Mouse (Mus musculus): ENCODE measurements around the gene Fyb. TPM values are rescaled to one million over a fixed set of nuclear protein-coding genes. Genes with fewer than 3 reads are reported as not detected.

The Fyb gene
- 4.2 and 4.4 TPM in 2 replicates for polyA plus RNA-seq (2015; fragmentation: Nextera tagmentation; extraction: Ambion mirVana)

- Histone ChIP-seq H3K36me3 (no peaks in the 10 kb centered on the region), H3K4me3 (replicated peaks) (no peak within 1 kb of the TSS), H3K27me3 (no peaks in the 10 kb centered on the region), H3K27ac (no peak within 1 kb of the TSS), H3K4me1 (no peaks in the 10 kb centered on the region), H3K9me3 (replicated peaks) (no peaks in the 10 kb centered on the region), H3K9ac (no peak within 1 kb of the TSS), H3K4me2 (no peak within 1 kb of the TSS)
- ATAC-seq (replicated peaks; ENCODE audit: low FRiP score): no peak
- WGBS: 79% methylated on average over 8 of the region's 8 CpGs
These were observed at the start of gene Fyb for GRCm38 (mm10) chr15:6522653-6523167. Gene Fyb (plus strand): TSS chr15:6522853.

GRCm38 (mm10) chr15:6483561-6483960, 39.1 kb upstream of the Fyb start:
- Histone ChIP-seq H3K9me3 (replicated peaks) (no peaks in the 10 kb centered on the region), H3K4me3 (replicated peaks) (no peak overlapping the region), H3K4me2 (no peak overlapping the region), H3K4me1 (no peaks in the 10 kb centered on the region), H3K36me3 (no peaks in the 10 kb centered on the region), H3K9ac (no peak overlapping the region), H3K27me3 (no peaks in the 10 kb centered on the region), H3K27ac (no peak overlapping the region)
- 81% methylated on average over 3 of the region's 3 CpGs for WGBS
- no peak for ATAC-seq (replicated peaks; ENCODE audit: low FRiP score)

- no peak overlapping the region for H3K27ac ChIP-seq
- no peaks in the 10 kb centered on the region for H3K4me1 ChIP-seq
- H3K27me3 ChIP-seq: no peaks in the 10 kb centered on the region
- ATAC-seq (replicated peaks; ENCODE audit: low FRiP score): no peak
- H3K4me3 ChIP-seq (replicated peaks): no peak overlapping the region
- H3K9ac ChIP-seq: no peak overlapping the region
- H3K4me2 ChIP-seq: no peak overlapping the region
- H3K9me3 ChIP-seq (replicated peaks): no peaks in the 10 kb centered on the region
- no peaks in the 10 kb centered on the region for H3K36me3 ChIP-seq
- WGBS: 94% methylated on average over 2 of the region's 2 CpGs
These were observed 30.3 kb upstream of the Fyb start for GRCm38 (mm10) chr15:6492386-6492785.

GRCm38 (mm10) chr15:6498396-6499070, 24.1 kb upstream of the Fyb start:
- H3K36me3 ChIP-seq: no peaks in the 10 kb centered on the region

GRCm38 (mm10) chr15:6500787-6501186, 21.9 kb upstream of the Fyb start:
- Histone ChIP-seq H3K36me3 (no peaks in the 10 kb centered on the region), H3K4me2 (no peak overlapping the region), H3K27ac (no peak overlapping the region), H3K27me3 (no peaks in the 10 kb centered on the region), H3K4me3 (replicated peaks) (no peak overlapping the region), H3K9me3 (replicated peaks) (no peaks in the 10 kb centered on the region), H3K9ac (no peak overlapping the region), H3K4me1 (no peaks in the 10 kb centered on the region)
- peak; percentile 81 for ATAC-seq (replicated peaks; ENCODE audit: low FRiP score)
- 10% methylated on average over 1 of the region's 1 CpGs for WGBS

More at GRCm38 (mm10) chr15:6498396-6499070, 24.1 kb upstream of the Fyb start:
- H3K27me3 ChIP-seq: no peaks in the 10 kb centered on the region
- H3K4me3 ChIP-seq (replicated peaks): no peak overlapping the region
- H3K9me3 ChIP-seq (replicated peaks): no peaks in the 10 kb centered on the region
- WGBS: 81% methylated on average over 10 of the region's 10 CpGs
- no peak for ATAC-seq (replicated peaks; ENCODE audit: low FRiP score)
- no peak overlapping the region for H3K27ac ChIP-seq
- no peak overlapping the region for H3K4me2 ChIP-seq
- H3K9ac ChIP-seq: no peak overlapping the region
- H3K4me1 ChIP-seq: no peaks in the 10 kb centered on the region

- Histone ChIP-seq H3K27me3 (no peaks in the 10 kb centered on the region), H3K9me3 (replicated peaks) (no peaks in the 10 kb centered on the region), H3K4me3 (replicated peaks) (no peak overlapping the region), H3K27ac (no peak overlapping the region), H3K36me3 (no peaks in the 10 kb centered on the region), H3K4me2 (no peak overlapping the region), H3K4me1 (no peaks in the 10 kb centered on the region), H3K9ac (no peak overlapping the region)
- 96% methylated on average over 1 of the region's 1 CpGs for WGBS
- ATAC-seq (replicated peaks; ENCODE audit: low FRiP score): no peak
These were observed 5.1 kb upstream of the Fyb start for GRCm38 (mm10) chr15:6517525-6517924.

- Histone ChIP-seq H3K4me3 (replicated peaks) (no peak overlapping the region), H3K4me2 (no peak overlapping the region), H3K4me1 (no peaks in the 10 kb centered on the region), H3K27me3 (no peaks in the 10 kb centered on the region), H3K9me3 (replicated peaks) (no peaks in the 10 kb centered on the region), H3K27ac (no peak overlapping the region), H3K9ac (no peak overlapping the region), H3K36me3 (no peaks in the 10 kb centered on the region)
- no peak for ATAC-seq (replicated peaks; ENCODE audit: low FRiP score)
- 83% methylated on average over 19 of the region's 19 CpGs for WGBS
These were observed 3.0 kb upstream of the Fyb start for GRCm38 (mm10) chr15:6519417-6520255.

- Histone ChIP-seq H3K4me3 (replicated peaks) (no peak overlapping the region), H3K4me2 (no peak overlapping the region), H3K27me3 (no peaks in the 10 kb centered on the region), H3K4me1 (no peaks in the 10 kb centered on the region), H3K36me3 (no peaks in the 10 kb centered on the region), H3K27ac (no peak overlapping the region), H3K9ac (no peak overlapping the region), H3K9me3 (replicated peaks) (no peaks in the 10 kb centered on the region)
- ATAC-seq (replicated peaks; ENCODE audit: low FRiP score): no peak
- 80% methylated on average over 10 of the region's 10 CpGs for WGBS
These were observed 2.0 kb upstream of the Fyb start for GRCm38 (mm10) chr15:6520505-6521155.

GRCm38 (mm10) chr15:6524801-6525200, 2.1 kb downstream of the Fyb start:
- H3K27ac ChIP-seq: no peak overlapping the region
- H3K4me1 ChIP-seq: no peaks in the 10 kb centered on the region
- no peak for ATAC-seq (replicated peaks; ENCODE audit: low FRiP score)
- WGBS: 95% methylated on average over 2 of the region's 2 CpGs
- H3K9me3 ChIP-seq (replicated peaks): no peaks in the 10 kb centered on the region
- H3K9ac ChIP-seq: no peak overlapping the region
- no peaks in the 10 kb centered on the region for H3K27me3 ChIP-seq
- H3K4me3 ChIP-seq (replicated peaks): no peak overlapping the region
- no peaks in the 10 kb centered on the region for H3K36me3 ChIP-seq
- H3K4me2 ChIP-seq: no peak overlapping the region

- no peaks in the 10 kb centered on the region for H3K4me1 ChIP-seq
- no peak for ATAC-seq (replicated peaks; ENCODE audit: low FRiP score)
- no peaks in the 10 kb centered on the region for H3K27me3 ChIP-seq
- H3K9ac ChIP-seq: no peak overlapping the region
- no peak overlapping the region for H3K4me3 ChIP-seq (replicated peaks)
- H3K36me3 ChIP-seq: no peaks in the 10 kb centered on the region
- H3K27ac ChIP-seq: no peak overlapping the region
- no peaks in the 10 kb centered on the region for H3K9me3 ChIP-seq (replicated peaks)
- no peak overlapping the region for H3K4me2 ChIP-seq
- 83% methylated on average over 3 of the region's 3 CpGs for WGBS
These were observed 2.7 kb downstream of the Fyb start for GRCm38 (mm10) chr15:6525386-6525785.

- H3K9me3 ChIP-seq (replicated peaks): no peaks in the 10 kb centered on the region
- H3K4me1 ChIP-seq: no peaks in the 10 kb centered on the region
- no peak overlapping the region for H3K27ac ChIP-seq
- no peak overlapping the region for H3K4me3 ChIP-seq (replicated peaks)
- no peaks in the 10 kb centered on the region for H3K27me3 ChIP-seq
- H3K9ac ChIP-seq: no peak overlapping the region
- no peaks in the 10 kb centered on the region for H3K36me3 ChIP-seq
- WGBS: 89% methylated on average over 3 of the region's 3 CpGs
- H3K4me2 ChIP-seq: no peak overlapping the region
- no peak for ATAC-seq (replicated peaks; ENCODE audit: low FRiP score)
These were observed 11.2 kb downstream of the Fyb start for GRCm38 (mm10) chr15:6533858-6534343.

- no peaks in the 10 kb centered on the region for H3K36me3 ChIP-seq
- no peak overlapping the region for H3K27ac ChIP-seq
- ATAC-seq (replicated peaks; ENCODE audit: low FRiP score): no peak
- no peaks in the 10 kb centered on the region for H3K4me1 ChIP-seq
- no peaks in the 10 kb centered on the region for H3K27me3 ChIP-seq
- no peaks in the 10 kb centered on the region for H3K9me3 ChIP-seq (replicated peaks)
- no peak overlapping the region for H3K4me2 ChIP-seq
- H3K4me3 ChIP-seq (replicated peaks): no peak overlapping the region
- 84% methylated on average over 8 of the region's 8 CpGs for WGBS
- H3K9ac ChIP-seq: no peak overlapping the region
These were observed 11.9 kb downstream of the Fyb start for GRCm38 (mm10) chr15:6534592-6534991.

Data from kidney, embryonic 15.5 days (tissue).